Mouse (Mus musculus) midbrain, embryonic 12.5 days (tissue): Measurements from ENCODE around the gene Trhr2. TPM values are rescaled to one million over a fixed set of nuclear protein-coding genes. Genes with fewer than 3 reads are reported as not detected.
A peak's percentile ranks its signal among the peaks of the same experiment; 100 is the strongest.

Experiments
- ATAC-seq: fragments of 200-750 bp; cut with Nextera tagmentation; 2 replicates; pipeline ENCODE4 v1.8.0; 2017; ENCODE audit warnings: low read depth, moderate TSS enrichment, moderate library complexity; ENCODE audit not compliant: low FRiP score
- H3K27ac ChIP-seq: fragments of 300-500 bp; sonication (generic); replicated peaks from 2 replicates; pipeline ENCODE4 v1.5.1; 2016; ENCODE audit warnings: mild to moderate bottlenecking
- H3K27me3 ChIP-seq: fragments of 300-500 bp; sonication (generic); 2 replicates; pipeline ENCODE4 v1.6.1; 2016; ENCODE audit warnings: mild to moderate bottlenecking
- H3K36me3 ChIP-seq: fragments of 300-500 bp; sonication (generic); 2 replicates; pipeline ENCODE4 v1.6.1; 2016
- H3K4me1 ChIP-seq: fragments of 300-500 bp; sonication (generic); 2 replicates; pipeline ENCODE4 v1.6.1; 2016
- H3K4me2 ChIP-seq: fragments of 300-500 bp; sonication (generic); replicated peaks from 2 replicates; pipeline ENCODE4 v1.6.1; 2016; ENCODE audit warnings: mild to moderate bottlenecking, moderate library complexity
- H3K4me3 ChIP-seq: fragments of 300-500 bp; sonication (generic); 2 replicates; pipeline ENCODE4 v1.5.1; 2016; ENCODE audit warnings: mild to moderate bottlenecking
- H3K9ac ChIP-seq: fragments of 300-500 bp; sonication (generic); replicated peaks from 2 replicates; pipeline ENCODE4 v1.6.1; 2016; ENCODE audit warnings: mild to moderate bottlenecking, moderate library complexity
- H3K9me3 ChIP-seq: fragments of 300-500 bp; sonication (generic); 2 replicates; pipeline ENCODE4 v1.6.1; 2016; ENCODE audit warnings: mild to moderate bottlenecking
- WGBS: fragments of 180-500 bp; shearing (Covaris S2); methylation state at CpG from one replicate; pipeline ENCODE4 v1.1.7; 2016; 5-methylcytosine and 5-hydroxymethylcytosine counted together
- polyA plus RNA-seq: library from polyadenylated mRNA; unstranded; fragments of >200 nt; fragmentation: Nextera tagmentation; extraction: Ambion mirVana; gene quantifications from 2 replicates; pipeline ENCODE4 v1.2.1, GENCODE M21; 2016

Trhr2 gene
- polyA plus RNA-seq, 1 experiment from 2014 or later: not detected

DNA sequence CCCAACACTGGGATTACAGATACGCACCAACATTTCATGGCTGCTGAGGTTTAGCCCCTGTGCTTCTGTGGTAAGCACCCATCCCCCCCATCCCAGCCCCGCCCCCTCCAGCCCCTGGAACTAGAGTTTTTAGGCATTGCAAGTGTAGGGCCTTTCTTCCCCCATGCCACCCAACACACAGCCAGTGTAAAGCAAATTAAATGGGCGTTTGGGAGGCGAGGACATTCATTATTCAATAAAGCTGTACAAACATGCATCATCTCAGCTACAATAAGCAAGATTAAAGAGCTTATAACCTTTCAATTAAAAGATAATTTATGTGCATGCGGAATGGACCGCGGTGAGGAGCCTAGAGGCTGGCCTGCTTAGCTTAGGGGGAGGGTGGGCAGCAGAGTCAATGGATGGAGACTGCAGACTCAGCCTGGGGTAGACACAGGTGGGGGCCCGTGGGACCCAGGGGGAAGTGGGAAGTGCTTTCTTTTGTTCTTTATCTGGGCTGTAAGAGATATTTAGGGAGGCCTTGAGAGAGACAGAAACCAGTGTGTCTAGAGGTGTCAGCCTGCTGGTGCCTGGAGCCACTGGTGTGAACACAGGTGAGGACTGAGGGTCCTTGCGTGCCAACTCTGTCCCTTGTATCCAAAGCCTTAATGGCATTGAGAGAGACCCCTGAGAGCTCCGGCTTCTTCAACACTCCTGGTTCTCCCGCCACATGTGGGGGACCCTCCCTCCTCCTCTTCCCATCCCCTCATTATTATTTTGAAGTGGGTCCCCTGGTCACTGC lies 10.0 kb downstream of the Trhr2 start:
- H3K36me3 ChIP-seq: no peaks in the 10 kb centered on the region
- peak; percentile 69 for ATAC-seq
- H3K27me3 ChIP-seq: peaks cover 62% of the 10 kb centered on the region
- no peaks in the 10 kb centered on the region for H3K9me3 ChIP-seq
- peak overlapping the region; percentile 14 for H3K4me2 ChIP-seq
- 25% methylated on average over 11 of the region's 11 CpGs for WGBS
- peaks cover 17% of the 10 kb centered on the region for H3K4me1 ChIP-seq
- H3K27ac ChIP-seq: no peak overlapping the region; the same call in 1 of the 2 replicates
- H3K9ac ChIP-seq: 0 out of 2 replicates have a peak overlapping the region, but pooled peaks have one; percentile 6
- H3K4me3 ChIP-seq: no peak overlapping the region

DNA sequence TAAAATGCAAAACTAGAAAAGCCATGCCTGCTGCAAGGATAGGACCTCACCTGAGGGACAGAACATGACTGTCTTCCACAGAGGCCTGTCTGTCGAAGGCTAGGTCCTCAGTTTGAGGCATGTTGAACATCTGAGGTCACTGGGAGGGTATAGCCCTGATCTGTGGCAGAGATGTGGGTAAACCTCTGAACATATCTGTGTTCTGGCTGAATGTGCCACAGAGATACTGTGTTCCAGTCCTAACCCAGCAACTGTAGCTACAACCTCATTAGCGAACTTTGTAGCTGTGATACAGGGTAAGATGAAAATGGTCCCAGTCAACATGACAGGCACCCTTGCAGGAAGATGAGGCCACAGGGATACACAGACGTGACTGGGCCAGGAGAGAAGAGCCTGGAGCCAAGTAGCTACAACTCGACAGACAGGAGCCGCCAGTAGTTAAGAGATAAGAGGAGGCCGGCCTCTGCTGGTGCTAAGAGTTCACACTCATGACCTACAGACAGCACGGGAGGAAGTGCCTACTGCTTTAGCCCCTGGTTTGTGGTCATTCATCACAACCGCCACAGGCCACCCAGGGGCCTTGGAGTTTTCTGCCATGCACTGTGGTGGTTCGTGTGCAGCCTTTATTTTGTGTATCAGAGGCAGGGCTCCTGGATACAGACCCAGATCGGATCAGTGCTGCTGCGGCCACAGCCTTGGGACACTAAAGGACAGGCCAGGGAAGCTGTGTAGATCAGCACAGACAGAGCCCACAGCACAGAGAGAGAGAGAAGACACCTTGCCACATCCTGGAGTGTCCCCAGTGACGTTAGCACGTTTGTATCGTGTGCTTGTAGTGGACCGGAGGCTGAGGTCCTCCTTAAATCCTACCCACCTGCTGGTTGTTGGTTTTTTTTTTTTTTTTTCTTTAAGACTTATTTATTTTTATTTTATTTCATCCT lies 10.9 kb downstream of the Trhr2 start:
- peaks cover 21% of the 10 kb centered on the region for H3K4me1 ChIP-seq
- H3K27me3 ChIP-seq: peaks cover 69% of the 10 kb centered on the region
- 43% methylated on average over 15 of the region's 15 CpGs for whole genome bisulfite sequencing
- H3K9ac ChIP-seq: no peak overlapping the region
- ATAC-seq: no peak
- H3K27ac ChIP-seq: no peak overlapping the region; the same call in 1 of the 2 replicates
- H3K36me3 ChIP-seq: no peaks in the 10 kb centered on the region
- no peaks in the 10 kb centered on the region for H3K9me3 ChIP-seq
- H3K4me2 ChIP-seq: peak overlapping the region; percentile 14; the same call in 1 of the 2 replicates
- no peak overlapping the region for H3K4me3 ChIP-seq

DNA sequence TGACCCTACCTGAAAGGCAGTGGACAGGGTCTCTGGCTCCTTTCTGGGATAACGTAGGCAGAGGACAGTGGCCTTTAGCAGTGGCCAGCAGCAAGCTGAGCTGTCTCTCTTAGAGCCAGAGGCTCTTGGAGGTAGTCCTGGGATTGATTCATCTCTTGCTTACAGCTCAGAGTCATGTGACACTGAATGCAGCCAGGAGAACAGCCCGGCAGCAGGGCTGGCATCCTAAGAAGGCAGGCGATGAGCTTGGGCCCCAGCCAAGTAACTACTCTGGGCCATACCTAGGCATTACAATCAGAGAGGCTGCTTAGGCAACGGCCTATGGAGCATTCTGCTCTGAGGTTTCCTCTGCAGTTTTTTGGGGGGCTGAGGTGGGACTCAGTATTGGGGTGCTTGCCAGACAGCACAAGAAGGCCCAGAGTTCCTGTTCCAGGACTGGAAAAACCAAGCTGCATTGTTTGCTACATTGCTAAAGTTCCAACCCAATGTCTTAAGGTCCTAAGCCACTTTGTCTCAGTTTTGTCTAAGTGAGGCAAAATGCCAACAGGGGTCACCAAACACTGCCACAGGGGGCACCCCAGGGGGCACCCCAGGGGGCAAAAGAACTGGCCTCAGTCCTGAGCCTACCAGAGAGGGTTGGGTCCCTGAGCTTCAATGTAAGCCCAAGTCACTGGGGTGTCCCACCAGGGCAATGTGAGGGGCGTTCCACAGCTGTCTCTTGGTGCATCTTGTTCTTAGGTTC lies 12.6 kb downstream of the Trhr2 start:
- ATAC-seq: no peak
- WGBS: 73% methylated on average over 5 of the region's 5 CpGs
- H3K27me3 ChIP-seq: peaks cover 74% of the 10 kb centered on the region

DNA sequence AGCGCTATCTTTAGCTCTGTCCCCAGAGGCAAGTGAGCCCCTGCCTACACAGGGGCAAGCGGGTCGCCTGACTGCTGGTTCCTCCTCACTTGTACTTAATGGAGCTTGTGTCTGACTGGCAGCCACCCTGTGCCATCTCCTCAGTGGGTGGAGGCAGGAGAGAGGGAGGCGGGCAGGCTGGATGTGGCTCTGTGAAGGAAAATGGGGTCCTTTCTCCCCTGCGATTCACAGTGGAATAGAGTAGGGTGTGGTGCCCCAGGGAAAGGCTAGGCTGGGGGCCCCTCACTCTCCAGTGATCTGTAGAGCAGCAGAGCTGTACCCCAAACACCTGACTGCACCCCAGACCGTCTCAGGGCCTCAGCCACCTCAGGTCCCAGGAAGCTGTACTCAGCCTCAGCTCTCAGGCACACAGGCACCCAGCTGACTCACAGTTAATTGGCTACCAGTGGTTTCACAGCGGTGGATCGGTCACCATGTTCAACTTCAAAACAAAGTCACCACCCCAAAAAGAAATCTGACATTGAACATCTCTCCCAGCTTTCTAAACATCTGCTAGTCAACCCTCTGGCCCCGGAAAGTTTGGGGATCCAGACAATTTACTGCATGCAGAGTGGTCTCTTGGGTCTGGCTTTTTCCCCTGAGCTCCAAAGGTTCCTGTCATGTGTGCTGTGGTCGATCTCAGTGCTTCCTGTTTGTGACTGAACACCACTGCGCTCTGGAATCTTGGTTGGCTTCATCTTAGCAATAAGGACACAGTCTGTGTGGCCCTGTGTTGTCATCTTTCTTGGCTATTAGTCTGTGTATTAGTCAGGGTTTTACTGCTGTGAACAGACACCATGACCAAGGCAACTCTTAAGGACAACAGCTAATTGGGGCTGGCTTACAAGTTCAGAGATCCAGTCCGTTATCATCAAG lies 15.1 kb downstream of the Trhr2 start:
- Histone ChIP-seq H3K9ac (no peak overlapping the region), H3K27ac (no peak overlapping the region), H3K27me3 (peaks cover 75% of the 10 kb centered on the region), H3K4me3 (no peak overlapping the region), H3K4me2 (no peak overlapping the region), H3K4me1 (peaks cover 33% of the 10 kb centered on the region), H3K9me3 (no peaks in the 10 kb centered on the region), H3K36me3 (no peaks in the 10 kb centered on the region)
- no peak for ATAC-seq
- WGBS: 52% methylated on average over 12 of the region's 12 CpGs

More for the DNA sequence above, 12.6 kb downstream of the Trhr2 start:
- Histone ChIP-seq H3K4me2 (no peak overlapping the region), H3K9me3 (no peaks in the 10 kb centered on the region), H3K4me1 (peaks cover 36% of the 10 kb centered on the region), H3K36me3 (no peaks in the 10 kb centered on the region), H3K9ac (no peak overlapping the region), H3K27ac (no peak overlapping the region), H3K4me3 (no peak overlapping the region)

DNA sequence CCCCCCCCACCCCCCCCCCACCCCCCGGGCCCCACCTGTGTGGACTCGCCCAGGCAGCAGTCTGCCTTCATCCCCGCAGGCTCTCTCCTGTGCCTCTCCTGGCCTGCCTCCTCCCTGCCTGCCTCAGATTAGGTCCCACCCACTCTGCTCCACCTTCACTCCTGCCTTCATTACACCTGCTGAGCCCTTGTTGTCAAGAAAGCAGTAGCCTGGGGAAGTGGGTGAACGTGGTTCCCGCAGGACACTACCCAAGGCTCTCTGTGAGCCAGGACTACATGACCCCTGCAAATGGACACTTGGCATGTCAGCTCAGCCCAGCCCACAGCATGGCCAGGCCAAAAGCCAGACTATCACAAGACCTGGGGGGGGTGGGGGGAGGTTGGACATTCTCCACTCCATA lies 16.3 kb downstream of the Trhr2 start:
- WGBS: 7% methylated on average over 2 of the region's 5 CpGs
- Histone ChIP-seq H3K4me2 (peak overlapping the region; percentile 52), H3K4me1 (peaks cover 23% of the 10 kb centered on the region), H3K9me3 (no peaks in the 10 kb centered on the region), H3K27me3 (peaks cover 78% of the 10 kb centered on the region), H3K9ac (no peak overlapping the region), H3K4me3 (peak overlapping the region; percentile 25; the same call in 1 of the 2 replicates), H3K27ac (no peak overlapping the region), H3K36me3 (no peaks in the 10 kb centered on the region)
- ATAC-seq: no peak; the same call in 1 of the 2 replicates

DNA sequence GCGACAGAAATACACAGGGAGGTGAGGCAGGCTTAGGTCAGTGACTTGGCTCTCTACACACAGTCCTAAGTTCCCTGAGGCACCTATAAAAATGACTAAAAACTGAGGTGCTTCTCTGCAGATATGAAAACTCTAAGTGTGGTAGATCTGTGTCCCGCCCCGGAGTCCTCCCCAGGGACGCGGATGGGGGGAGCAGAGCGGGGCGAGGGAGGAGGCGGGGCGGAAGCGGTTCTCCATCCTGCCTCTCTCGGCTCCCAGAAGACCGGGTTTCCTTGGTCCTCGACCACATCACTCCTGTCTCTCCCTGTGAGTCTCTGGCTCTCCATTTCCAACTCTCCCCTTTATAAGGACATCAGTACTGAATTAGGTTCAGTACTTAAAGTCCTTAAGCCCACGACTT lies 16.8 kb downstream of the Trhr2 start:
- peaks cover 23% of the 10 kb centered on the region for H3K4me1 ChIP-seq
- H3K4me3 ChIP-seq: peak overlapping the region; percentile 25; the same call in 1 of the 2 replicates

DNA sequence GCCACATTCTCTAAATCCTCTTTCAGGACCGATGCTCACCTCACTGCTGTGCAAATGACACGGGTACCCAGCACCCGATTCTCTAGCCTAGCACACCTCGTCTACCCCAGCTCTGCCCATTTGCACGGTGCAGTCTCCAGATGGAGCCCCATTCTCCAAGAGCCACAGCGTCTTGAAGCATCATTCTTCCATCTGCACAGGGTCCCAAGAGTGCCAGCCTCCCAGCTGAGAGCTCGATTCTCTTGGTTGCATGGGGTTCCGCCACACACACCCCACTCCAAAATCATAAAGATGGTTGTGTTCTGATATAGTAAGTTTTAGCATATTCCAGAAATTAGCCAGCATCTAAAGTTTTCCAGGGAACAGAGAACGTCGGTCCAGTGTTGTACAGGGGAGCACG lies 17.2 kb downstream of the Trhr2 start:
- 4% methylated on average over 11 of the region's 11 CpGs for WGBS
- Histone ChIP-seq H3K27me3 (peaks cover 83% of the 10 kb centered on the region), H3K4me1 (peaks cover 23% of the 10 kb centered on the region), H3K27ac (no peak overlapping the region), H3K4me3 (peak overlapping the region; percentile 25; the same call in 1 of the 2 replicates), H3K9me3 (no peaks in the 10 kb centered on the region), H3K4me2 (peak overlapping the region; percentile 52), H3K36me3 (no peaks in the 10 kb centered on the region), H3K9ac (no peak overlapping the region; the same call in 1 of the 2 replicates)
- ATAC-seq: no peak

More for the DNA sequence above, 16.8 kb downstream of the Trhr2 start:
- H3K27ac ChIP-seq: no peak overlapping the region
- H3K4me2 ChIP-seq: peak overlapping the region; percentile 52
- H3K9me3 ChIP-seq: no peaks in the 10 kb centered on the region
- no peaks in the 10 kb centered on the region for H3K36me3 ChIP-seq
- 0 out of 2 replicates have a peak overlapping the region, but pooled peaks have one; percentile 25 for H3K9ac ChIP-seq
- peaks cover 80% of the 10 kb centered on the region for H3K27me3 ChIP-seq
- no peak for ATAC-seq
- 2% methylated on average over 14 of the region's 14 CpGs for WGBS

DNA sequence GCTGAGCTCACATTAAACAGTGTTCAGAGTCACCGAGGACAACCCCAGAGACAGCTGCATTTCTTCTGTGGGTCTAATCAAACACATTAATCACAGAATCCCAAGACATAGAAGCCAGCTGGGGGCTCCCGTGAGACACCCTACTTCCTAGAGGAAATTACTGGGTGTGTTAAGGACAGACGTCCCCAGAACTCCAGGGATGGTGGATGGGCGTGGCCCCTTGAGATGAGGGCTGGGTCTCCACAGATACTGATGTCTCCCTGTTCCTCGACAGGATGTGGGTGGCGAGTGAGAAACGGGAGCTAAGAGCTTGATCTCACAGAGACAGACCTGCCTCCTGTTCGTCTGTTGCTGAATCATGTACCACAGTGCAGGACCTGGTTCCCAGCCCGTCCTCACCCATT lies 17.7 kb downstream of the Trhr2 start:
- Histone ChIP-seq H3K4me3 (peak overlapping the region; percentile 25; the same call in 1 of the 2 replicates), H3K36me3 (no peaks in the 10 kb centered on the region)

DNA sequence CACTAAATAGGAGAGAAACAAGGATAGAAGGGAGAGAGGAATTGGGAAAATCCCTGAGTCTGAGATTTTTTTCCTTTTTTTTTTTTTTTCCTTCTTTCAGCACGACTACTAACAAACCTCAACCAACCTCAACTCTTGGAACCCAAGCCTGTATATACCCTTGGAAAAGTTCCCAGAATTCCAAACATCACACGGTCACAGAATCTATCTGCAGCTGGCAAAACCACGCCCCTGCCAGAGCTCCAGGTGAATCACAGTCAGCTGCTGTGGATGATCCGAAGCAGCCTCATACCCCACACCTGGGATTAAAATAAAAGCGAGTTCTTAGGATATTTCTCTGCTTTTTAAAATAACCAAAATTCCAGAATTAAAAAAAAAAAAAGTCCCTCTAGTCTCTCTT lies 18.2 kb downstream of the Trhr2 start:
- Histone ChIP-seq H3K36me3 (no peaks in the 10 kb centered on the region), H3K9ac (no peak overlapping the region), H3K9me3 (no peaks in the 10 kb centered on the region), H3K27me3 (peaks cover 84% of the 10 kb centered on the region), H3K27ac (no peak overlapping the region), H3K4me3 (no peak overlapping the region), H3K4me1 (peaks cover 23% of the 10 kb centered on the region), H3K4me2 (no peak overlapping the region)
- WGBS: 61% methylated on average over 5 of the region's 5 CpGs
- ATAC-seq: no peak

More for the DNA sequence above, 17.7 kb downstream of the Trhr2 start:
- Histone ChIP-seq H3K27me3 (peaks cover 84% of the 10 kb centered on the region), H3K4me1 (peaks cover 23% of the 10 kb centered on the region), H3K27ac (no peak overlapping the region), H3K9me3 (no peaks in the 10 kb centered on the region), H3K4me2 (peak overlapping the region; percentile 52), H3K9ac (no peak overlapping the region; the same call in 1 of the 2 replicates)
- 7% methylated on average over 9 of the region's 9 CpGs for WGBS
- ATAC-seq: no peak

DNA sequence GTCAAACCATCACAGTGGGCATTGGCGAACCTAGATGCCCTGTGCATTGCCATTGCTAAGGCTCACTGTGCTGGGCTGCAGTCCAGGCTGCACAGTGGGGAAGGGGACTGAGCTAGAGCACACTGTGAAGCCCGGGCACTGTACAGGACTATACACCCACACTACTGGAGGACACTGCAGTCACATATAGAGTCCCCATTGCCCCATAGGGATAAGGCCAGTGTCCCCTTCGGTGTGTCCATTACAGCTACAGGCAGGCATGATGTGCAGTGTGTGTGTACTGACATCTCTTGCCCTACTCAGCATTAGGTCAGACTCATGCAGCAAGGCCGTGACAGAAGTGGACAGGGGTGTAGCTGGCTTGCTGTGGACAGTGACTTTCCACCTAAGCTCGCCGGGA lies 18.8 kb downstream of the Trhr2 start:
- Histone ChIP-seq H3K27ac (no peak overlapping the region), H3K9ac (no peak overlapping the region; the same call in 1 of the 2 replicates), H3K27me3 (peaks cover 86% of the 10 kb centered on the region), H3K4me3 (no peak overlapping the region), H3K4me2 (no peak overlapping the region), H3K9me3 (no peaks in the 10 kb centered on the region), H3K36me3 (no peaks in the 10 kb centered on the region), H3K4me1 (peaks cover 25% of the 10 kb centered on the region)
- no peak for ATAC-seq
- 83% methylated on average over 6 of the region's 6 CpGs for WGBS
